Mouse (Mus musculus) colon, adult 2 months (tissue): ENCODE measurements around the gene Tha1. TPM values are rescaled to one million over a fixed set of nuclear protein-coding genes. Genes with fewer than 3 reads are reported as not detected.

Experiments used
- polyA plus RNA-seq: library from polyadenylated mRNA; depleted of rRNA; stranded (reverse); fragments of >200 nt; gene quantifications from 2 replicates; pipeline ENCODE4 v1.2.3, GENCODE M21; 2012; rRNA removed

The Tha1 gene
- 31.2 and 33.4 TPM in 2 replicates for polyA plus RNA-seq

GRCm38 (mm10) chr11:117872861-117873608, at the start of gene Tha1:
TSS of gene Tha1 (minus strand) at chr11:117873481.

DNA sequence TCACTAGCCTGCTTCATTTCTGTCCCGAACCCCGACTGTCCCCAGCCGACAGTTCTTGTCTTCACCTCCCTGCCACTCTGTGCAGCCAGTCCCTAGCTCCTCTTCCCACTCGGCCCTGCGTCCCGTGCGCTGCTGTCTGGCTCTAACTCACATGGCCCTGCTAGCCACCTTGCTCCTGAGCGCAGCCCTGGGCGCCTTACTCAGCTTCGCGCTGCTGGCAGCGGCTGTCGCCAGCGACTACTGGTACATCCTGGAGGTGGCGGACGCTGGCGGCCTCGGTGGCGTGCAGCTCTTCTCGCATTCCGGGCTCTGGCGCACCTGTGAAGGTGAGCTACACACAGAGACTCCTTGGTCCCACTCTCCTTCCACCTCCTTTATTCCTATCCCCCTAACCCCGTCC, 12.7 kb downstream of the Tha1 start, which contains the start of gene Tmem235:
Tmem235 (plus strand) TSS at position 152 of the 400 bp plus-strand sequence.

DNA sequence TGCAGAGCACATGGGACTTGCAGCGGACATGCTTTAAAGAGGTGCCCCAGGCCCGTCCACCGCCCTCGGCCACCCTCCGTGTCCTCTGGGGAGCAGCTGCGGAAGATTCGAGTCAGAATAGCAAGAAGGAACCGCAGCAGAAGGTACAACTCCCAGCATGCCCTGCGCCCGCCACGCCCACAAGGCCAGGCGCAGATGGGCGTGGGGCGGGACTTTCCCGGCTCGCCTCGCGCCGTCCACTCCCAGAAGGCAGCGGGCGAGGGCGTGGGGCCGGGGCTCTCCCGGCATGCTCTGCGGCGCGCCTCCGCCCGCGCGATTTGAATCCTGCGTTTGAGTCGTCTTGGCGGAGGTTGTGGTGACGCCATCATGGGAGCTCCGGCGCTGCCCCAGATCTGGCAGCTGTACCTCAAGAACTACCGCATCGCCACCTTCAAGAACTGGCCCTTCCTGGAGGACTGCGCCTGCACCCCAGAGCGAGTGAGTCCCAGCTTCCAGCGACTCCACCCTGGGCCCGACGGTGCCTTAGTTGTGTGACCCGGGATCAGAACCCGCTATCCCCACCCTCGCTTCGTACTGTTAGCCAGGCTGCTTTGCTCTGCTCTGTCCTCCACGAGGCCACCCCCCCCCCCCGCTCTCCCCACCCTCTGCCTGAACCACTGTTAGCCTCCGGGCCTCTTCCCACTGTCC, 24.2 kb downstream of the Tha1 start, which contains the start of gene Birc5:
Birc5 (plus strand) TSS at position 267 of the 687 bp plus-strand sequence.

DNA sequence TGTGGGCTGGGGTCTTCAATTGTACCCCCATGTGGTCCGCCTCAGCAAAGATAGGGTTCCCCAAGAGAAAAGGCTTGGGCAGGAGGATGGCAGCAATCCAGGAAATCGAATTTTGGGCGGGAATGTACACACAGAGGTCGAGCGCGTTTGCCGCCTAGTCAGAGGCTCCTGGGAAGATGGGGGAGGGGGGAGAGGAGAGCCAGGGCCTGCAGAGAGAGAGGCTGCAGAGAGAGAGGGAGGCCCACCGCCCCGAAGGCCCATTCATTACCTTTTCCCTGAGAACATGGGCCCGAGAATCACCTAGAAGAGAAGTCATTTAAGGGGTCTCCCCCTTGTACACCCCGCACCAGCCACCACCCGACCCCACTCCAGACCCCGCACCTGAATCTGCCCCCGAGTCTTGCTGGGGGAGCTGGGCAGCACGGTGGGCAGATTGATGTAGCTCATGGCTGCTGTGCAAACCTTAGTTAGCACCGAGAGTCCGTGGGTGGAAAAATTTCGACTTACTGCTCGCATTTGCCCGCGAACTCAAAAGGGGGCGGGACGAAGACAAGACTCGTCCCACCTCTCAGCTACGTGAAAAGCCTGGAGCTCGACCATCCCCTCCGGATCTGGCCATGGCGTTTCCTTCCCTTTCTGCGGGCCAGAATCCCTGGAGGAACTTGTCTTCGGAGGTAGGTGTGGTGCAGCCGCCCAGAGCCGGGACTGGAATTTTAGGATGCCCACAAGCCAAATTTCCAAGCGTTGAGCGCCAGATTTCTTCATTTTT, 47.8 kb downstream of the Tha1 start, which contains the start of the genes Afmid and Tk1:
Afmid (plus strand) TSS at position 592 of the 769 bp plus-strand sequence.
Tk1 (minus strand) TSS at position 760 of the 769 bp plus-strand sequence.

Other genes starting within 250 kb of the Tha1 start
- 16.9 and 17.6 TPM in 2 replicates for gene Tnrc6c, start 219.2 kb downstream of the Tha1 start, polyA plus RNA-seq
- gene Tmc8, start 91.4 kb downstream of the Tha1 start, polyA plus RNA-seq, result 28.6 and 35.7 TPM in 2 replicates
- 103 and 111 TPM in 2 replicates for gene Tmc6, start 91.3 kb downstream of the Tha1 start, polyA plus RNA-seq
- 0.28 and 0.38 TPM in 2 replicates for gene 6030468B19Rik, start 75.8 kb downstream of the Tha1 start, polyA plus RNA-seq
- gene Gm20708, start 63.8 kb downstream of the Tha1 start, polyA plus RNA-seq, result 0.12 TPM in 1 of 2 replicates, not detected in the other
- 338 and 560 TPM in 2 replicates for gene Syngr2, start 63.8 kb downstream of the Tha1 start, polyA plus RNA-seq
- gene Afmid, start 47.6 kb downstream of the Tha1 start, polyA plus RNA-seq, result 12.5 and 14.7 TPM in 2 replicates
- gene Tk1, start 47.4 kb downstream of the Tha1 start, polyA plus RNA-seq, result 42.2 and 49.5 TPM in 2 replicates
- 9.9 and 12.5 TPM in 2 replicates for gene Birc5, start 24.2 kb downstream of the Tha1 start, polyA plus RNA-seq
- gene Tmem235, start 12.7 kb downstream of the Tha1 start, polyA plus RNA-seq, result 0.07 TPM in 1 of 2 replicates, not detected in the other
- 18.9 and 26.0 TPM in 2 replicates for gene Socs3, start 96.6 kb upstream of the Tha1 start, polyA plus RNA-seq
- 54.5 and 66.6 TPM in 2 replicates for gene Pgs1, start 112.8 kb upstream of the Tha1 start, polyA plus RNA-seq